In genomic region chr10:107218861-107219430, GRCm38 (mm10) we compare ENCODE assay signal across 12 mouse cellular contexts.
"Had no signal": no experiment of that assay in that cellular context is flagged by ENCODE, and none has a peak within 500 bp of the region (broad histone marks: within the 10 kb centered on the region; RNA-seq: fewer than 3 reads in every experiment).

No protein-coding gene starts in this region.

- DNase-seq: retina, postnatal 1 day; right cerebral cortex, adult 18-20 months; right cerebral cortex, postnatal 14 days; right cerebral cortex, postnatal 25 days; right cerebral cortex, postnatal 4 days; spleen, adult 18-20 months; thymus, adult 18-20 months; thymus, adult 2 months; thymus, postnatal 14 days; thymus, postnatal 25 days; thymus, postnatal 36 days; thymus, postnatal 4 days had no signal
